Mouse (Mus musculus) urinary bladder, postnatal 10 days (tissue): ENCODE results near the gene Klhdc8a.
"Not testable (repeated sequence)": the region's sequence is repeated elsewhere in the genome, so short reads cannot be mapped to it uniquely, and the experiment has no call there.

Source experiments
- DNase-seq: peaks from one replicate; pipeline ENCODE4 v3.0.0; 2022; ENCODE audit warnings: low spot score

Klhdc8a gene

GRCm38 (mm10) chr1:132345514-132345913 is 47.1 kb downstream of the Klhdc8a start:
- DNase-seq, result no peak

GRCm38 (mm10) chr1:132346134-132346851 is 47.9 kb downstream of the Klhdc8a start:
- no peak for DNase-seq

- DNase-seq, result no peak
Measured at GRCm38 (mm10) chr1:132346951-132347350, 48.5 kb downstream of the Klhdc8a start.

GRCm38 (mm10) chr1:132348401-132348800 is 50.0 kb downstream of the Klhdc8a start:
- DNase-seq, result no peak

GRCm38 (mm10) chr1:132349049-132349448 is 50.6 kb downstream of the Klhdc8a start:
- not testable (repeated sequence) for DNase-seq

- DNase-seq, result not testable (repeated sequence)
Measured at GRCm38 (mm10) chr1:132349601-132350000, 51.2 kb downstream of the Klhdc8a start.

- DNase-seq, result no peak
Measured at GRCm38 (mm10) chr1:132351058-132351457, 52.6 kb downstream of the Klhdc8a start.

GRCm38 (mm10) chr1:132353389-132353788 is 55.0 kb downstream of the Klhdc8a start:
- DNase-seq, result no peak

GRCm38 (mm10) chr1:132354234-132354633 is 55.8 kb downstream of the Klhdc8a start:
- no peak for DNase-seq

GRCm38 (mm10) chr1:132355162-132355601 is 56.8 kb downstream of the Klhdc8a start:
- no peak for DNase-seq

GRCm38 (mm10) chr1:132355841-132356242 is 57.4 kb downstream of the Klhdc8a start:
- peak; percentile 51 for DNase-seq

GRCm38 (mm10) chr1:132356841-132357240 is 58.4 kb downstream of the Klhdc8a start:
- DNase-seq, result no peak
